Mouse (Mus musculus): ENCODE measurements around the gene Foxn2.

DNA sequence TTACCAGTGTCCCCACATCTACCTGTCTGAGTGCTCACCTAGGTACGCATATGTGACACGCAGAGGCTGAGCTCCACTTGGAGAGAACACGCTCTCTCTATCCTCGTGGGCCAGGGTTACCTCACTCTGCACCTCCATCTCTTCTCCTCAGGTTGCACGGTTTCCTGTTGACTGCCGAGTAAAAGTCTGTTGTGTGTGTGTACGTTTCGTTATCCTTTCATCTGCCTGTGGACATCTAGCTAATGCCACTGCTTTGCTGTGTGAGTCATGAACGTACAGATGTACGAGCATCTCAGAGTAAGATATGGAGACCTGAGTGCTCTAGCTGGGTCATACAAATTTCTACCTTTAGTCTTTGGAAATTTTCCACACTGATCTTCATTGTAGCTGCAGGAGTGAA is 39.9 kb downstream of the Foxn2 start:
- TF ChIP-seq MYOG (IDR thresholded peaks at IDR 0.05; ENCODE audit: control insufficient read depth, extremely low read depth, insufficient read length), result no peak
- TF ChIP-seq MAX (IDR thresholded peaks at IDR 0.05), result no peak
- no peak for TF ChIP-seq CTCF (IDR thresholded peaks at IDR 0.05; ENCODE audit: control insufficient read depth, insufficient read depth, insufficient read length)
- TF ChIP-seq FOSL1 (IDR thresholded peaks at IDR 0.05; ENCODE audit: insufficient read depth, low read length, poor library complexity, severe bottlenecking), result no peak
